Mouse (Mus musculus): ENCODE data around the gene Dnm2. TPM values are rescaled to one million over a fixed set of nuclear protein-coding genes. Genes with fewer than 3 reads are reported as not detected.

Gene Dnm2
- polyA plus RNA-seq, 1 experiment from 2014 or later, result 60.6 TPM

DNA sequence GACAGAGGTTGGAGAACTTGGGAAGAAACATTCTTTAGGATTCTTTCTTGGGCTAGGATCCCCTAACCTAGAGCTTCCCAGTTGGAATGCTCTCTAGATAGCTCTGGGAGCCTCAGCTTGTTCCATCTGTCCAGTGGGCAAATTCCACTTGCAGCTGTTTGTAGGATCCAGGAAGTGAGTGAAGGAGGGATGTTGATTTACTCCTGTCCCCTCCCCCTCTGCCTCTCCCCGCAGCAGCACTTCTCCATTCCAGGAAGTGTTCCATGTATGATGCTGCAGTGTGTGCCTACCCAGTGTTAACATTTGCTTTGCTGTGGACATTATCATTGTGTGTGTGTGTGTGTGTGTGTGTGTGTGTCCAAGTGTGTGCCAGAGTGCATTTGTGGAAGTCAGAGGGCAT lies 1.3 kb downstream of the Dnm2 start:
- peak overlapping the region; percentile 88 for H3K9ac ChIP-seq (ENCODE audit: low read length)
- H3K4me3 ChIP-seq (ENCODE audit: low read depth, low read length), result peak overlapping the region; percentile 95
- no peak overlapping the region for H3K27ac ChIP-seq (ENCODE audit: low read depth, low read length)
- no peaks in the 10 kb centered on the region; the same call in 1 of the 2 replicates for H3K36me3 ChIP-seq (ENCODE audit: control insufficient read depth, insufficient read depth, low read length)
- ATAC-seq (ENCODE audit: low FRiP score), result no peak
- WGBS, result 39% methylated on average over 1 of the region's 1 CpGs
- peaks cover 10% of the 10 kb centered on the region for H3K4me1 ChIP-seq (ENCODE audit: control insufficient read depth, insufficient read depth, low read length)
- H3K9me3 ChIP-seq (ENCODE audit: control insufficient read depth, low read length), result no peaks in the 10 kb centered on the region
- peak overlapping the region; percentile 92 for H3K4me2 ChIP-seq
- DNase-seq (ENCODE audit: low spot score, missing footprints), result no peak
- H3K27me3 ChIP-seq (ENCODE audit: control insufficient read depth, insufficient read depth, low read length), result no peaks in the 10 kb centered on the region

DNA sequence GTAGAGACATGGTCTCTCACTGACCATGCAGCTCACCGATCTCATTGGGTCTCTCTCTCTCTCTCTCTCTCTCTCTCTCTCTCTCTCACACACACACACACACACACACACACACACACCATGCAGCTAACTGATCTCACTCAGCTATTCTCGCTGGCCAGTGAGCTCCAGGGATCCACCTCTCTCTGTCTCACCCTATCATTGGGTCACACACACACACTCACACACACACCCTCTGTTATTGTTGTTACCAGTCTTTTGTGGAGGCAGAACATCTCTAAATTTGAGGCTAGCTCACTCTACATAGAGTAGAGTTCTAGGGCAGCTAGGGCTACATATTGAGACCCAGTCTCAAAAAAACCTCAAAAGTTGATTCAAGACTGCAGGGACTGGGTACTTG lies 1.8 kb downstream of the Dnm2 start:
- no peaks in the 10 kb centered on the region for H3K9me3 ChIP-seq (ENCODE audit: control insufficient read depth, low read length)
- ATAC-seq (ENCODE audit: low FRiP score) (no peak), DNase-seq (ENCODE audit: low spot score, missing footprints) (no peak)
- H3K27ac ChIP-seq (ENCODE audit: low read depth, low read length), result no peak overlapping the region
- H3K4me3 ChIP-seq (ENCODE audit: low read depth, low read length), result no peak overlapping the region
- WGBS, result 79% methylated on average over 2 of the region's 2 CpGs
- no peak overlapping the region; the same call in 1 of the 2 replicates for H3K9ac ChIP-seq (ENCODE audit: low read length)
- H3K36me3 ChIP-seq (ENCODE audit: control insufficient read depth, insufficient read depth, low read length), result no peaks in the 10 kb centered on the region
- no peaks in the 10 kb centered on the region for H3K27me3 ChIP-seq (ENCODE audit: control insufficient read depth, insufficient read depth, low read length)
- no peak overlapping the region; the same call in 1 of the 2 replicates for H3K4me2 ChIP-seq
- H3K4me1 ChIP-seq (ENCODE audit: control insufficient read depth, insufficient read depth, low read length), result peaks cover 10% of the 10 kb centered on the region

DNA sequence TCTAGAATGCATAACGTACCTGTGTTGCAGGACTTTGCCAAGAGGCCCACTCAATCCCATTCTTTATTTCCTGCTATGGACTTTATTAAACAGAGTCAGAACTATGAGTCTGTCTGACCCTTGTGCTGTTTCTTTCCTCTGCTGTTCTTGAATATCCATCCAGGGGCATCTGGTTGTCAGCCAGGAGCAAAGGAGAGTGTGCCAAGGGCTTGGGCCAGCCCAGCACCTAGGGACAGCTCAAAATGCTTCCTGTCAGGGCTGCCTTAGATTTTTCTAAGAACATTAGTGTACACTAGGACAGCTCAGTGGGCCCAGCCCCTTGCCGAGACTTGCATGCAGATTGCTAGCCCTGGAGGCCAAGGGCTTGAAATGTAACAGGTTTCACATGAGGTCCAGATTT lies 3.1 kb downstream of the Dnm2 start:
- no peak for DNase-seq (ENCODE audit: low spot score, missing footprints)
- Histone ChIP-seq H3K4me2 (no peak overlapping the region), H3K27ac (ENCODE audit: low read depth, low read length) (no peak overlapping the region), H3K36me3 (ENCODE audit: control insufficient read depth, insufficient read depth, low read length) (no peaks in the 10 kb centered on the region), H3K9me3 (ENCODE audit: control insufficient read depth, low read length) (no peaks in the 10 kb centered on the region), H3K4me1 (ENCODE audit: control insufficient read depth, insufficient read depth, low read length) (peaks cover 10% of the 10 kb centered on the region), H3K9ac (ENCODE audit: low read length) (no peak overlapping the region), H3K4me3 (ENCODE audit: low read depth, low read length) (no peak overlapping the region), H3K27me3 (ENCODE audit: control insufficient read depth, insufficient read depth, low read length) (no peaks in the 10 kb centered on the region)
- 86% methylated on average over 2 of the region's 2 CpGs for WGBS
- no peak for ATAC-seq (ENCODE audit: low FRiP score)

DNA sequence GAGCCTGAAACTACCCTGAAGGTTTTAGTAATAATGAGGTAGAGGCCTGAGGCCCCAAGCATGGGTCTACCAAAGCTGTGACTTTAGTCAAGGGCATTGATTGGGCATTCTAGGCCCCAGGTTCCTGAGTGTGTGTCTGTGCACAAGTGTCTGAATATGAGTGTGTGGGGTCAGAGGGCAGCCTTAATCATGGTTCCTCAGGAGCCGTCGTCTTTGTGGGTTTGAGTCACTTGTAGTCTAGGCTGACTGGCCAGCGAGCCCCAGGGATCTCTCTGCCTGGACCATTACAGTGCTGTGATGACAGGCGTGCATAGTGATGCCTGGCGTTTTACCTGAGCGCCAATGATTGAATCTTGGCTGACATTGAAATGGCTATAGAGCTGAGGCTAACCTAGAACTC lies 3.5 kb downstream of the Dnm2 start:
- no peaks in the 10 kb centered on the region for H3K9me3 ChIP-seq (ENCODE audit: control insufficient read depth, low read length)

DNA sequence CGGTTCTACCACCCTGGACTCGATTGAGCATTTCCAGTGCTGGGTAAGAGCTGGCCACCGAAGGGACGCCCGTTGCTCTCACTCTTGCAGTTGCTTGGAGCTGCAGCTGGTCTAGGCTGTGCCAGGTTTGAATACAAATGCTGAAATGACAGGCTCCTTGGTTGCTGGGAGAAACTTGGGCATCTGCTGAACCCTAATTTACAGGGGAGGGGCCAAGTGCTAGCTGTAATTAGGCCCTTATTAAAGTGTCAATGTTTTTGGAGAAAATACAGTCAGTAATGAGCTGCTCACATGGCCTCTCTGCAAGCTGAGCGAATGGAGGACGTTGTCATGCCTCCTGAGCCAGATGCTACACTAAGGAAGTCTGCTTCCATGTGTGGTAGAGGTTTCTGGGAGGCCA lies 6.0 kb downstream of the Dnm2 start:
- Histone ChIP-seq H3K9ac (ENCODE audit: low read length) (no peak overlapping the region), H3K4me3 (ENCODE audit: low read depth, low read length) (no peak overlapping the region), H3K36me3 (ENCODE audit: control insufficient read depth, insufficient read depth, low read length) (no peaks in the 10 kb centered on the region), H3K4me1 (ENCODE audit: control insufficient read depth, insufficient read depth, low read length) (peaks cover 7% of the 10 kb centered on the region), H3K27ac (ENCODE audit: low read depth, low read length) (no peak overlapping the region), H3K4me2 (no peak overlapping the region), H3K9me3 (ENCODE audit: control insufficient read depth, low read length) (no peaks in the 10 kb centered on the region), H3K27me3 (ENCODE audit: control insufficient read depth, insufficient read depth, low read length) (no peaks in the 10 kb centered on the region)
- no peak for ATAC-seq (ENCODE audit: low FRiP score)
- 91% methylated on average over 7 of the region's 7 CpGs for WGBS
- no peak for DNase-seq (ENCODE audit: low spot score, missing footprints)

More for the DNA sequence above, 3.5 kb downstream of the Dnm2 start:
- H3K27ac ChIP-seq (ENCODE audit: low read depth, low read length), result no peak overlapping the region
- no peaks in the 10 kb centered on the region for H3K27me3 ChIP-seq (ENCODE audit: control insufficient read depth, insufficient read depth, low read length)
- H3K36me3 ChIP-seq (ENCODE audit: control insufficient read depth, insufficient read depth, low read length), result no peaks in the 10 kb centered on the region
- H3K4me1 ChIP-seq (ENCODE audit: control insufficient read depth, insufficient read depth, low read length), result peaks cover 10% of the 10 kb centered on the region
- no peak overlapping the region for H3K4me3 ChIP-seq (ENCODE audit: low read depth, low read length)
- H3K4me2 ChIP-seq, result no peak overlapping the region
- DNase-seq (ENCODE audit: low spot score, missing footprints) (no peak), ATAC-seq (ENCODE audit: low FRiP score) (no peak)
- no peak overlapping the region for H3K9ac ChIP-seq (ENCODE audit: low read length)
- WGBS, result 87% methylated on average over 6 of the region's 6 CpGs

DNA sequence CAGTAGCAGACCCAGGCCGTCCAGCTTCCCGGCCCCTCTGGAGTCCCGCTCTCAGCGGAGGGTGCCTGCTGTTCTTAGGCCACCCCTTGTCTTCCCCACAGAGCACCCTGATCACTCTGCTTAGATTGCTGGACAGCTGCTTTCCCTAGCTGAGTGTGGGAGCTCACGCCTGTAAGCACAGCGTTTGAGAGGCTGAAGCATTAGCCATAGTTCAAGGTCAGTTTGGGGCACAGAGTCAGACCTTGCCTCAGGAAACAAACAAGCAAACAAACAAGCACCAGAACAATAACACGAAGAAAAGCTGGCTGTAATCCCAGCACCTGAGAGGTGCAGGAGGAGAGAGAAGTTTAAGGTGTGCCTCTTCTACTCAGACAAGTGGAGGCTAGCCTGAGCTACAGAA lies 7.4 kb downstream of the Dnm2 start:
- H3K4me2 ChIP-seq, result no peak overlapping the region
- H3K9me3 ChIP-seq (ENCODE audit: control insufficient read depth, low read length), result no peaks in the 10 kb centered on the region
- no peak for DNase-seq (ENCODE audit: low spot score, missing footprints)
- no peak overlapping the region for H3K9ac ChIP-seq (ENCODE audit: low read length)
- ATAC-seq (ENCODE audit: low FRiP score), result no peak
- WGBS, result 87% methylated on average over 7 of the region's 7 CpGs
- H3K4me1 ChIP-seq (ENCODE audit: control insufficient read depth, insufficient read depth, low read length), result no peaks in the 10 kb centered on the region
- no peak overlapping the region for H3K27ac ChIP-seq (ENCODE audit: low read depth, low read length)
- H3K27me3 ChIP-seq (ENCODE audit: control insufficient read depth, insufficient read depth, low read length), result no peaks in the 10 kb centered on the region
- H3K36me3 ChIP-seq (ENCODE audit: control insufficient read depth, insufficient read depth, low read length), result no peaks in the 10 kb centered on the region
- H3K4me3 ChIP-seq (ENCODE audit: low read depth, low read length), result no peak overlapping the region

DNA sequence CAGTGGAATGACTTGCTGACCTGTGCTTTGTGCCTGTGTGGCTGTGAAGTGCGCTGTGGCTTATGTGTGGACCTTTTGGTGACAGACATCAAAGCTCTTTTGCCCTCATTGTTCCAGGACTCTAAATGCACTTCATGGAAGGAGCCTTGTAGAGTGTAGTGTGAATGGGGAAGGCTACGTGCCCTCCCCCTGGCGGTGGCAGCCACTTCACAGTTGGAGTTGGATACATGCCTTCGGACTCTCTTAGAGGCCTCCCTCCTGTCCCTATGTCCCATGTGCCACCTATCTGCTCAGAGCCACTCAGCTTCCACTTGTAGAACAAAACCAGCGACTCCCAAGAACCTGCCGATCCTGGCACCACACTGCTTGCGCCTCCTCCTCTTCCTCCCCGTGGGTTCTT lies 9.1 kb downstream of the Dnm2 start:
- no peak overlapping the region for H3K27ac ChIP-seq (ENCODE audit: low read depth, low read length)
- no peak for DNase-seq (ENCODE audit: low spot score, missing footprints)
- WGBS, result 91% methylated on average over 8 of the region's 8 CpGs

DNA sequence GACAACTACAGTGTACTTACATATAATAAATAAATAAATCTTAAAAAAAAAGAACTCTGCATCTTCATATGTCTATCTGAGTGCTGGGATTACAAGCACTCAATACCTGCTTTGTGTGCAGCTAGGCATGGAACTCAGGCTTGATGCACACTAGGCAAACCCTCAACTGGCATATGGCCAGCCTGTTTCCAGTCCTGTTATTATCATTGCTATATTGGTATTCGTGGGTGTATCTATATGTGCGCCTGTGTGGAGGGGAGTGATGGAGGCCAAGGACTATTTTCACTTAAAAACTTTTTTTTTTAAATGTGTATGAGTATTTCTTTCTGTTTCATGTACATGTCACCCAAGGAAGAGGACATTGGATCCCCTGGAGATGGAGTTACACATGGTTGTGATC lies 9.7 kb downstream of the Dnm2 start:
- WGBS, result 95% methylated on average over 2 of the region's 2 CpGs
- H3K4me1 ChIP-seq (ENCODE audit: control insufficient read depth, insufficient read depth, low read length), result no peaks in the 10 kb centered on the region
- no peaks in the 10 kb centered on the region for H3K36me3 ChIP-seq (ENCODE audit: control insufficient read depth, insufficient read depth, low read length)
- no peak overlapping the region for H3K27ac ChIP-seq (ENCODE audit: low read depth, low read length)
- H3K9me3 ChIP-seq (ENCODE audit: control insufficient read depth, low read length), result no peaks in the 10 kb centered on the region
- no peaks in the 10 kb centered on the region for H3K27me3 ChIP-seq (ENCODE audit: control insufficient read depth, insufficient read depth, low read length)
- DNase-seq (ENCODE audit: low spot score, missing footprints) (no peak), ATAC-seq (ENCODE audit: low FRiP score) (no peak)
- no peak overlapping the region for H3K4me3 ChIP-seq (ENCODE audit: low read depth, low read length)
- no peak overlapping the region for H3K9ac ChIP-seq (ENCODE audit: low read length)
- no peak overlapping the region for H3K4me2 ChIP-seq

More for the DNA sequence above, 9.1 kb downstream of the Dnm2 start:
- no peak overlapping the region for H3K4me2 ChIP-seq
- no peak overlapping the region for H3K4me3 ChIP-seq (ENCODE audit: low read depth, low read length)
- no peak overlapping the region for H3K9ac ChIP-seq (ENCODE audit: low read length)
- no peaks in the 10 kb centered on the region for H3K27me3 ChIP-seq (ENCODE audit: control insufficient read depth, insufficient read depth, low read length)
- no peaks in the 10 kb centered on the region for H3K4me1 ChIP-seq (ENCODE audit: control insufficient read depth, insufficient read depth, low read length)
- no peaks in the 10 kb centered on the region for H3K9me3 ChIP-seq (ENCODE audit: control insufficient read depth, low read length)
- no peak for ATAC-seq (ENCODE audit: low FRiP score)
- H3K36me3 ChIP-seq (ENCODE audit: control insufficient read depth, insufficient read depth, low read length), result no peaks in the 10 kb centered on the region

DNA sequence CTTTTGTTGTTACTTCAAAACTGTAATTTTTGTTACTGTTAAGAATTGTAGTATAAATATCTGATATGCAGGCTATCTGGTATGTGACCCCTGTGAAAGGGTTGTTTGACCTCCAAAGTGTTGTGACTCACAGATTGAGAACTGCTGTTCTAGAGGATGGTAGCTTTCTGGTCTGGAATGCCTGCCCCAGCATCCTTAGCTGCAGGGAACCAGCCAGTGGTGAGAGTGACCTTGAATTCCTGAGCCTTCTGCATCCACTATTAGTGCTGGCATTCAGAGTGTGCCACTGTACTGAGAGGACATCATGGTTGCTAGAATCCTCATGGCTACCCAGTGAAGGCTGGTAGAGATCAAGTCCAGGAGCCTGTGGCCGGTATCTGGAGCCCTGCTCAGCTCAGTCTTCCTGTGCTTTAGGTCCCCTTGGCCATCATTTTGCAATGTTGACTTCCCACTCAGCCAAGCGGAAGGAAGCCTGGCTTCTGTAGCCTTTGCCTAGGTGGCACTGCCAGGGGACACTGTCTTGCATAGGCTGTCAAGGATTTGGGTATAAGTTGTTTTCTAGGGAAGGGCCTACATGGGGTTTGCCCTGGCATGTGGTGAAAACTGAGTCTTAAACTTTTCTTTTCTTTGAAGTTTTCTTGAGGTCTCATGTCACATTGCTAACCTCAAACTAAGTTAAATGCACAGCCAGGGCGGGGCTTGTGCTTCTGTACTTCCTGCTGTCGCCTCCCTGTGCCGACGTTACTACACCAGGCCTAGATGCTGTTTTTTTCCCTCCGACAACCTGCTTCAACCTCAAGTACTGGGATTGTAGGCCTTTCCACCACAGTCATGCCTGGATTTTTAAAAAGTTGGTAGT lies 11.3 kb downstream of the Dnm2 start:
- H3K4me2 ChIP-seq, result no peak overlapping the region
- no peak overlapping the region for H3K4me3 ChIP-seq (ENCODE audit: low read depth, low read length)
- no peak overlapping the region for H3K27ac ChIP-seq (ENCODE audit: low read depth, low read length)
- no peaks in the 10 kb centered on the region for H3K4me1 ChIP-seq (ENCODE audit: control insufficient read depth, insufficient read depth, low read length)
- ATAC-seq (ENCODE audit: low FRiP score) (no peak), DNase-seq (ENCODE audit: low spot score, missing footprints) (no peak)
- H3K9me3 ChIP-seq (ENCODE audit: control insufficient read depth, low read length), result no peaks in the 10 kb centered on the region
- WGBS, result 90% methylated on average over 7 of the region's 7 CpGs
- no peaks in the 10 kb centered on the region for H3K36me3 ChIP-seq (ENCODE audit: control insufficient read depth, insufficient read depth, low read length)
- H3K27me3 ChIP-seq (ENCODE audit: control insufficient read depth, insufficient read depth, low read length), result no peaks in the 10 kb centered on the region
- no peak overlapping the region for H3K9ac ChIP-seq (ENCODE audit: low read length)
